Mouse (Mus musculus) embryonic facial prominence, embryonic 12.5 days (tissue): ENCODE measurements around the gene 1700056E22Rik. TPM values are rescaled to one million over a fixed set of nuclear protein-coding genes. Genes with fewer than 3 reads are reported as not detected.

Experiments
- polyA plus RNA-seq: library from polyadenylated mRNA; unstranded; fragments of >200 nt; fragmentation: Nextera tagmentation; extraction: Ambion mirVana; gene quantifications from 2 replicates; pipeline ENCODE4 v1.2.1, GENCODE M21; 2016

1700056E22Rik gene
- polyA plus RNA-seq, 1 experiment from 2014 or later = 1.0 TPM

Other genes starting within 250 kb of the 1700056E22Rik start
- 7.2 and 8.1 TPM in 2 replicates for gene Dusp10, start 21.0 kb downstream of the 1700056E22Rik start, polyA plus RNA-seq